In the genomic region with DNA sequence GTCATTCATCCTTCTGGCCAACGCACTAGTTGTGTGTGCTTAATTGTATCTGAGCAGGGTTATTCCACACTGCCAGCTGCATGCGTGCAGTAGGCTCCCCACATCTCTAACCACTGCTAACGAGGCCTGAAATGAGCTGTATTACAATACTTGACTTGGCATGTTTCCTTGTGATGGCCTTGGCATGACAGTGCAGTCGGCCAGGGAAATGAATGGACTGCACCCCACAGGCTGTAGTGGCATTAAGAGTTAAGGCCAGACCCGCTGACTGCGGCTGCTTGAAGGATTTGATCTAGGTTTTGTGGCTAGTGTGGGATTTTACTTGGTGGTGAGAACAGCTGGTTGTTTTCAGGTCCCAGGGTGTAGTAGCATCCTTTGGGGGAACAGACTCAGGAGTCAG, we compare ENCODE assay signal across 20 mouse cellular contexts.
"Had no signal": no experiment of that assay in that cellular context is flagged by ENCODE, and none has a peak within 500 bp of the region (broad histone marks: within the 10 kb centered on the region; RNA-seq: fewer than 3 reads in every experiment).

No protein-coding gene starts in this region.

- H3K27me3 ChIP-seq: limb, embryonic 12.5 days; limb, embryonic 15.5 days; neural tube, embryonic 12.5 days had no signal

- H3K9ac ChIP-seq: limb, embryonic 12.5 days; limb, embryonic 15.5 days; liver, embryonic 14.5 days; liver, postnatal 0 days; lung, embryonic 14.5 days; neural tube, embryonic 12.5 days had no signal

- H3K27ac ChIP-seq: limb, embryonic 12.5 days; limb, embryonic 15.5 days; liver, embryonic 14.5 days; macrophage; neural tube, embryonic 12.5 days; stomach, postnatal 0 days had no signal

- H3K36me3 ChIP-seq: limb, embryonic 12.5 days; limb, embryonic 15.5 days; neural tube, embryonic 12.5 days had no signal

- H3K4me3 ChIP-seq: limb, embryonic 12.5 days; limb, embryonic 15.5 days; neural tube, embryonic 12.5 days had no signal

- ATAC-seq: liver, postnatal 0 days had no signal

- DNase-seq: kidney, adult 9 months; kidney, postnatal 14 days; kidney, postnatal 4 days; left cerebral cortex, postnatal 4 days; liver, postnatal 0 days; lung, embryonic 14.5 days; lung, postnatal 10 days; midbrain, embryonic 14.5 days; retina, postnatal 1 day; right cerebral cortex, postnatal 25 days; thymus, adult 2 months; thymus, postnatal 14 days; thymus, postnatal 4 days had no signal

- H3K4me2 ChIP-seq: limb, embryonic 12.5 days; limb, embryonic 15.5 days; liver, embryonic 11.5 days; lung, embryonic 14.5 days; neural tube, embryonic 12.5 days had no signal

- H3K9me3 ChIP-seq: limb, embryonic 12.5 days; limb, embryonic 15.5 days; neural tube, embryonic 12.5 days had no signal

- H3K4me1 ChIP-seq: limb, embryonic 12.5 days; limb, embryonic 15.5 days; neural tube, embryonic 12.5 days had no signal
